Mouse (Mus musculus): Measurements from ENCODE around the gene Notch1. TPM values are rescaled to one million over a fixed set of nuclear protein-coding genes. Genes with fewer than 3 reads are reported as not detected.
A peak's percentile ranks its signal among the peaks of the same experiment; 100 is the strongest.

Gene Notch1
- polyA plus RNA-seq, 1 experiment from 2014 or later: 23.7 TPM

- peaks cover 73% of the 10 kb centered on the region for H3K36me3 ChIP-seq (ENCODE audit: insufficient read depth, low read length)
- no peak for ATAC-seq (ENCODE audit: low FRiP score, low TSS enrichment)
- peaks cover 26% of the 10 kb centered on the region for H3K4me1 ChIP-seq (ENCODE audit: insufficient read depth, low read length)
- H3K9me3 ChIP-seq (ENCODE audit: low read length): no peaks in the 10 kb centered on the region
- no peaks in the 10 kb centered on the region for H3K27me3 ChIP-seq (ENCODE audit: insufficient read depth, low read length)
- no peak overlapping the region for H3K4me2 ChIP-seq (replicated peaks; ENCODE audit: low read depth, low read length)
- H3K9ac ChIP-seq (replicated peaks; ENCODE audit: low read length): no peak overlapping the region
- H3K27ac ChIP-seq (ENCODE audit: low read length): no peak overlapping the region
- 77% methylated on average over 5 of the region's 5 CpGs for WGBS
- H3K4me3 ChIP-seq (ENCODE audit: low read length): no peak overlapping the region
Measured at GRCm38 (mm10) chr2:26461667-26462066, 54.8 kb downstream of the Notch1 start.

GRCm38 (mm10) chr2:26460837-26461236, 55.6 kb downstream of the Notch1 start:
- Histone ChIP-seq H3K4me3 (ENCODE audit: low read length) (no peak overlapping the region), H3K27ac (ENCODE audit: low read length) (no peak overlapping the region), H3K4me1 (ENCODE audit: insufficient read depth, low read length) (peaks cover 26% of the 10 kb centered on the region), H3K9me3 (ENCODE audit: low read length) (no peaks in the 10 kb centered on the region), H3K27me3 (ENCODE audit: insufficient read depth, low read length) (no peaks in the 10 kb centered on the region), H3K36me3 (ENCODE audit: insufficient read depth, low read length) (peaks cover 65% of the 10 kb centered on the region), H3K9ac (replicated peaks; ENCODE audit: low read length) (no peak overlapping the region), H3K4me2 (replicated peaks; ENCODE audit: low read depth, low read length) (no peak overlapping the region)
- no peak for ATAC-seq (ENCODE audit: low FRiP score, low TSS enrichment)
- WGBS: 89% methylated on average over 13 of the region's 13 CpGs

DNA sequence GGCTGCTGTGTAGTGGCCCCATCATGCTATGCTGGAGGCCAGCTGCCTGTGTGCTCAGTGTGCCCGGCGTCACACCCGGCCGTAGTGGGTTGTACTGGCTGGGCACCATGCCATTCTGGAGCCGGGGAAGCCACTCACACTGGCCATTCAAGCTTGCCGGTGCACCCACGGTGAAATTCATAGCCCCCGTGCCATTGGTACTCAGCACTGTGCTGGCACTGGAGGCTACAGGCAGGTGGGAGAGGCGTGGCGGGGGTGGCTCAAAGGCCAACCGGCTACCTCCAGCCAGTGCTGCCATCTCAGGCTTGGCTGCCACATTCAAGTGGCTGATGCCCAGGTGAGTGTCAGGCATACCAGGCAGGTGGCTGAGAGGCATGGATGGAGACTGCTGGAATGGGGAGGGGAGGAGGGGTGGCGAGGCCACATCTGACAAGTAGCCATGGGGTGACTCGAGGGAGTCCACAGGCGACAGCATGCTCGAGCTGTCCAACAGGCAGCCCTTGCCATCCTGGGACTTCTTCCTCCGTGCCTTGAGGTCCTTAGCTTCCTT, 56.3 kb downstream of the Notch1 start:
- H3K27ac ChIP-seq (ENCODE audit: low read length): no peak overlapping the region; the same call in 1 of the 2 replicates
- H3K4me3 ChIP-seq (ENCODE audit: low read length): no peak overlapping the region
- ATAC-seq (ENCODE audit: low FRiP score, low TSS enrichment): 0 out of 2 replicates have a peak, but pooled peaks have one; percentile 8
- no peak overlapping the region for H3K9ac ChIP-seq (replicated peaks; ENCODE audit: low read length)
- WGBS: 87% methylated on average over 16 of the region's 16 CpGs
- no peaks in the 10 kb centered on the region for H3K27me3 ChIP-seq (ENCODE audit: insufficient read depth, low read length)
- no peaks in the 10 kb centered on the region for H3K9me3 ChIP-seq (ENCODE audit: low read length)
- H3K4me2 ChIP-seq (replicated peaks; ENCODE audit: low read depth, low read length): no peak overlapping the region
- H3K36me3 ChIP-seq (ENCODE audit: insufficient read depth, low read length): peaks cover 58% of the 10 kb centered on the region
- peaks cover 26% of the 10 kb centered on the region for H3K4me1 ChIP-seq (ENCODE audit: insufficient read depth, low read length)

DNA sequence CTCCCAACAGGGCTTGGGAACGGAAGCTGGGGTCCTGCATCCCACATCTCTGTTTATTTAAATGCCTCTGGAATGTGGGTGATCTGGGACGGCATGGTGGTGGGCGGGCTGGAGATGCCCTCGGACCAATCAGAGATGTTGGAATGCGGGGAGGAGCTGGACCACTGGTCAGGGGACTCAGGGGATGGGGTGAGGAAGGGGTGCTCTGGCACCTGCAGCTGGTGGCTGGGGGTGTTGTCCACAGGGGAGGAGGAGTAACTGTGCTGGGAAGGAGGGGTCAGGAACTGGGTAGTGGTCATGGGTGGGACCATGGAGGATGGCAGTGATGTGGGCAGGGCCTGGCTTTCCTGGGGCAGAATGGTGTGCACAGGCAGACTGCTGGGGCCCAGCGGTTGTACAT, 57.0 kb downstream of the Notch1 start:
- Histone ChIP-seq H3K36me3 (ENCODE audit: insufficient read depth, low read length) (peaks cover 51% of the 10 kb centered on the region), H3K4me3 (ENCODE audit: low read length) (no peak overlapping the region), H3K27ac (ENCODE audit: low read length) (peak overlapping the region; percentile 36; the same call in 1 of the 2 replicates), H3K27me3 (ENCODE audit: insufficient read depth, low read length) (no peaks in the 10 kb centered on the region), H3K4me2 (replicated peaks; ENCODE audit: low read depth, low read length) (no peak overlapping the region), H3K9ac (replicated peaks; ENCODE audit: low read length) (no peak overlapping the region), H3K4me1 (ENCODE audit: insufficient read depth, low read length) (peaks cover 26% of the 10 kb centered on the region), H3K9me3 (ENCODE audit: low read length) (no peaks in the 10 kb centered on the region)
- peak; percentile 60 for ATAC-seq (ENCODE audit: low FRiP score, low TSS enrichment)
- 42% methylated on average over 6 of the region's 6 CpGs for WGBS

GRCm38 (mm10) chr2:26458402-26459124, 57.9 kb downstream of the Notch1 start:
- Histone ChIP-seq H3K36me3 (ENCODE audit: insufficient read depth, low read length) (peaks cover 42% of the 10 kb centered on the region), H3K4me2 (replicated peaks; ENCODE audit: low read depth, low read length) (no peak overlapping the region), H3K9ac (replicated peaks; ENCODE audit: low read length) (peak overlapping the region; percentile 27; the same call in 1 of the 2 replicates), H3K9me3 (ENCODE audit: low read length) (no peaks in the 10 kb centered on the region), H3K27ac (ENCODE audit: low read length) (peak overlapping the region; percentile 83), H3K4me3 (ENCODE audit: low read length) (no peak overlapping the region), H3K27me3 (ENCODE audit: insufficient read depth, low read length) (no peaks in the 10 kb centered on the region), H3K4me1 (ENCODE audit: insufficient read depth, low read length) (peaks cover 26% of the 10 kb centered on the region)
- 34% methylated on average over 7 of the region's 7 CpGs for WGBS
- peak; percentile 79 for ATAC-seq (ENCODE audit: low FRiP score, low TSS enrichment)

DNA sequence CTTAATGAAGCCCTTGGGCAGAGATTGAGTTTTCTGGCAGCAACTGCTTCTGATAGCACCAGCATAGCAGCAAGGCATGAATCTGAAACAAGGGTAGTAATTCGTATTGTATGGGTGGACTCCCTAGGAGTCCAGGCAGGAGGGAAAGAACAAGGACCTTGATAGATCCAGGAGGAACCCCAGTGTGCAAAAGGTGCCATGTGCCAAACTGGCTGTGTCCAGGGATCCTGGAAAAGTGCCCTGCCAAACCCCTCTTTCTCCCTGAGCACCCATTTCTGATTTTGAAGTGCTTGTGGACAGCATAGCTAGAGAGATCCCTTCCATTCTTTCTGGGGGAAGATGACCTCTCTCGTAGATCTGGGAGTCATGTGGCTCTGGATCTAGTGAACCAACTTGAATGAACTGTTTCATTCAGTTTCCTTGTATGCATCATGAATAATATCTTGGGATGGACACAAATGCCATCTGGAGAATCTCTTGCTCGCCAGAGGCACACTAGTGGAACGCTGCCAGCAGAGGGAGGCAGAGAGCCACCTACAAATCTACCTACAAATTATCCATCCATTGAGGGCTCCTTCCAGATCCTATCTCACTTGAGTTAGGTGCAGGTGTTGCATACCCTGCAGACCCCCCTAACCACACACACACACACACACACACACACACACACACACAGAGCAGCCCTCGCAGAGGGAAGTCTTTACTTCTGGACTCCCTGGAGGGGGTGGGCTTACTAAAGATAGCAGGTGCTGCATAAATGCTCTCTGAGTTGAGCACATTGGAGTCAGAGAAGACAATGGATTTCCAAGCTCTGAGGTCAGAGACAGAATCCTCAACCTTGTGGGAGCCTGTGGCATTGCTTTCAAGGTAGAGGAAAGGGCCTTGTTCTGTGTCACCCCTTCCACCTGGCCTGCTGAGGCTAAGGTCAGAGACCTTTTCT, 67.1 kb downstream of the Notch1 start:
- no peaks in the 10 kb centered on the region for H3K27me3 ChIP-seq (ENCODE audit: insufficient read depth, low read length)
- 22% methylated on average over 5 of the region's 5 CpGs for WGBS
- H3K4me1 ChIP-seq (ENCODE audit: insufficient read depth, low read length): peaks cover 14% of the 10 kb centered on the region
- H3K27ac ChIP-seq (ENCODE audit: low read length): no peak overlapping the region
- H3K9ac ChIP-seq (replicated peaks; ENCODE audit: low read length): no peak overlapping the region
- H3K36me3 ChIP-seq (ENCODE audit: insufficient read depth, low read length): no peaks in the 10 kb centered on the region
- no peak for ATAC-seq (ENCODE audit: low FRiP score, low TSS enrichment)
- H3K4me3 ChIP-seq (ENCODE audit: low read length): no peak overlapping the region
- no peak overlapping the region for H3K4me2 ChIP-seq (replicated peaks; ENCODE audit: low read depth, low read length)
- H3K9me3 ChIP-seq (ENCODE audit: low read length): no peaks in the 10 kb centered on the region

GRCm38 (mm10) chr2:26447451-26447850, 69.0 kb downstream of the Notch1 start:
- WGBS: 83% methylated on average over 1 of the region's 1 CpGs
- ATAC-seq (ENCODE audit: low FRiP score, low TSS enrichment): no peak
- Histone ChIP-seq H3K36me3 (ENCODE audit: insufficient read depth, low read length) (no peaks in the 10 kb centered on the region), H3K9ac (replicated peaks; ENCODE audit: low read length) (peak overlapping the region; percentile 35), H3K4me3 (ENCODE audit: low read length) (no peak overlapping the region), H3K27ac (ENCODE audit: low read length) (no peak overlapping the region), H3K4me2 (replicated peaks; ENCODE audit: low read depth, low read length) (no peak overlapping the region), H3K27me3 (ENCODE audit: insufficient read depth, low read length) (no peaks in the 10 kb centered on the region), H3K4me1 (ENCODE audit: insufficient read depth, low read length) (peaks cover 29% of the 10 kb centered on the region), H3K9me3 (ENCODE audit: low read length) (no peaks in the 10 kb centered on the region)

DNA sequence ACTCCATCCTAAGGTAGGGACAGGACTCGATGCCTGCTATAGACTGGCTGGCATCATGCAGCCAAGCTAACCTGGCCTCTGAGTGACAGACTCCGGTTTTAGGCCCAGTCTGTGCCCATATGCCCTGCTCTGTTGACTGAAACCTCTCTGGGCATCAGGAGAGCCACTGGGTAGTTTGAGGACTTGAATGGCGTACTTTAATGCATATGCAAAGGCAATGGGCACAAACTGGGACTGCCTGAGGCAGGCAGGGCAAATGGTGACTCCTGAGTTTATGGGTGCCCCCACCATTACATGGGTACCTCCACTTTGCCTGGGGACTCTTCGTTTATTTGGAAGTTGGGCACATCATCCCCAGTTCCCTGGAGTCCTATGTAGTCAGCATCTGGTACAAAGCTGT, 69.8 kb downstream of the Notch1 start:
- 73% methylated on average over 4 of the region's 4 CpGs for WGBS
- Histone ChIP-seq H3K36me3 (ENCODE audit: insufficient read depth, low read length) (peaks cover 2% of the 10 kb centered on the region; the same call in 1 of the 2 replicates), H3K4me2 (replicated peaks; ENCODE audit: low read depth, low read length) (peak overlapping the region; percentile 92), H3K9ac (replicated peaks; ENCODE audit: low read length) (peak overlapping the region; percentile 78), H3K4me1 (ENCODE audit: insufficient read depth, low read length) (peaks cover 29% of the 10 kb centered on the region), H3K27me3 (ENCODE audit: insufficient read depth, low read length) (no peaks in the 10 kb centered on the region), H3K9me3 (ENCODE audit: low read length) (no peaks in the 10 kb centered on the region), H3K4me3 (ENCODE audit: low read length) (peak overlapping the region; percentile 68), H3K27ac (ENCODE audit: low read length) (peak overlapping the region; percentile 88)
- no peak for ATAC-seq (ENCODE audit: low FRiP score, low TSS enrichment)

- H3K4me1 ChIP-seq (ENCODE audit: insufficient read depth, low read length): peaks cover 29% of the 10 kb centered on the region
- no peaks in the 10 kb centered on the region for H3K27me3 ChIP-seq (ENCODE audit: insufficient read depth, low read length)
- ATAC-seq (ENCODE audit: low FRiP score, low TSS enrichment): peak; percentile 93
- H3K36me3 ChIP-seq (ENCODE audit: insufficient read depth, low read length): peaks cover 10% of the 10 kb centered on the region
- under 1% methylated on average over 44 of the region's 44 CpGs for WGBS
- H3K4me3 ChIP-seq (ENCODE audit: low read length): peak overlapping the region; percentile 68
- H3K4me2 ChIP-seq (replicated peaks; ENCODE audit: low read depth, low read length): peak overlapping the region; percentile 92
- H3K9me3 ChIP-seq (ENCODE audit: low read length): no peaks in the 10 kb centered on the region
- H3K27ac ChIP-seq (ENCODE audit: low read length): peak overlapping the region; percentile 88
- peak overlapping the region; percentile 78 for H3K9ac ChIP-seq (replicated peaks; ENCODE audit: low read length)
Measured at GRCm38 (mm10) chr2:26445666-26446445, 70.6 kb downstream of the Notch1 start.
